Mouse (Mus musculus): ENCODE measurements around the gene Amh. TPM values are rescaled to one million over a fixed set of nuclear protein-coding genes. Genes with fewer than 3 reads are reported as not detected.

Gene Amh
- polyA plus RNA-seq, 1 experiment from 2014 or later, result 0.47 TPM

GRCm38 (mm10) chr10:80794750-80795149, 10.3 kb upstream of the Amh start:
- ChIA-PET CTCF (no interaction called here), POLR2A (interaction anchor here (1.0 to 1.4 kb wide), 2 partner anchors 9 to 40 kb away, joined by 3 to 10 read pairs; partner anchors contain the start of gene Dot1l)
- DNase-seq (ENCODE audit: low read depth, low spot score), result no peak
- in situ Hi-C loops (cut with MboI; ENCODE audit: low pct_unique_long_range_greater_than_20kb), result loop anchor here (5.0 kb wide), 1 partner anchor 47 kb away; no protein-coding TSS in a partner anchor
- no peaks in the 10 kb centered on the region for H3K27me3 ChIP-seq
- no peak for ATAC-seq
- TF ChIP-seq CTCF (IDR thresholded peaks at IDR 0.05), result no peak

GRCm38 (mm10) chr10:80796307-80796848, 8.7 kb upstream of the Amh start:
- TF ChIP-seq CTCF (IDR thresholded peaks at IDR 0.05), result no peak
- DNase-seq (ENCODE audit: low read depth, low spot score) (no peak), ATAC-seq (no peak)
- POLR2A ChIA-PET, result no interaction called here
- CTCF ChIA-PET, result no interaction called here
- in situ Hi-C loops (cut with MboI; ENCODE audit: low pct_unique_long_range_greater_than_20kb), result loop anchor here (5.0 kb wide), 1 partner anchor 49 kb away; no protein-coding TSS in a partner anchor
- H3K27me3 ChIP-seq, result no peaks in the 10 kb centered on the region

GRCm38 (mm10) chr10:80797186-80798149, 7.6 kb upstream of the Amh start:
- in situ Hi-C loops (cut with MboI; ENCODE audit: low pct_unique_long_range_greater_than_20kb), result loop anchor here (5.0 kb wide), 1 partner anchor 50 kb away; no protein-coding TSS in a partner anchor
- peak; percentile 42 for ATAC-seq
- TF ChIP-seq CTCF (IDR thresholded peaks at IDR 0.05), result no peak
- ChIA-PET CTCF (no interaction called here), POLR2A (interaction anchor here (1.0 kb wide), 1 partner anchor 39 kb away, joined by 3 read pairs; no protein-coding TSS in a partner anchor)
- H3K27me3 ChIP-seq, result no peaks in the 10 kb centered on the region
- no peak for DNase-seq (ENCODE audit: low read depth, low spot score)

- POLR2A ChIA-PET, result interaction anchor here (0.6 to 1.0 kb wide), 2 partner anchors 40 to 46 kb away, joined by 3 read pairs; no protein-coding TSS in a partner anchor
- CTCF ChIA-PET, result no interaction called here
- in situ Hi-C loops (cut with MboI; ENCODE audit: low pct_unique_long_range_greater_than_20kb), result loop anchor here (5.0 kb wide), 1 partner anchor 51 kb away; no protein-coding TSS in a partner anchor
- DNase-seq (ENCODE audit: low read depth, low spot score) (peak; percentile 87), ATAC-seq (peak; percentile 64)
- TF ChIP-seq CTCF (IDR thresholded peaks at IDR 0.05), result no peak
- no peaks in the 10 kb centered on the region for H3K27me3 ChIP-seq
These were observed 6.7 kb upstream of the Amh start, which contains the start of the genes Sf3a2 and Plekhj1 for GRCm38 (mm10) chr10:80798150-80799006. Sf3a2 (plus strand) TSS chr10:80798198. Plekhj1 (minus strand) TSS chr10:80798626.

GRCm38 (mm10) chr10:80799070-80799566, 5.9 kb upstream of the Amh start:
- DNase-seq (ENCODE audit: low read depth, low spot score), result no peak
- ChIA-PET POLR2A (interaction anchor here (0.6 kb wide), 1 partner anchor 47 kb away, joined by 3 read pairs; no protein-coding TSS in a partner anchor), CTCF (no interaction called here)
- ATAC-seq, result no peak
- TF ChIP-seq CTCF (IDR thresholded peaks at IDR 0.05), result no peak
- in situ Hi-C loops (cut with MboI; ENCODE audit: low pct_unique_long_range_greater_than_20kb), result loop anchor here (5.0 kb wide), 1 partner anchor 52 kb away; no protein-coding TSS in a partner anchor
- H3K27me3 ChIP-seq, result no peaks in the 10 kb centered on the region

- POLR2A ChIA-PET, result no interaction called here
- CTCF ChIA-PET, result no interaction called here
- TF ChIP-seq CTCF (IDR thresholded peaks at IDR 0.05), result no peak
- ATAC-seq (no peak), DNase-seq (ENCODE audit: low read depth, low spot score) (no peak)
- in situ Hi-C loops (cut with MboI; ENCODE audit: low pct_unique_long_range_greater_than_20kb), result no loop called here
- H3K27me3 ChIP-seq, result no peaks in the 10 kb centered on the region
These were observed 2.7 kb upstream of the Amh start for GRCm38 (mm10) chr10:80802204-80802912.

- no peak for DNase-seq (ENCODE audit: low read depth, low spot score)
- in situ Hi-C loops (cut with MboI; ENCODE audit: low pct_unique_long_range_greater_than_20kb), result no loop called here
- no peak for TF ChIP-seq CTCF (IDR thresholded peaks at IDR 0.05)
- POLR2A ChIA-PET, result no interaction called here
- no peaks in the 10 kb centered on the region for H3K27me3 ChIP-seq
- CTCF ChIA-PET, result no interaction called here
- ATAC-seq, result no peak
These were observed 2.0 kb upstream of the Amh start for GRCm38 (mm10) chr10:80802996-80803395.

- ATAC-seq (no peak), DNase-seq (ENCODE audit: low read depth, low spot score) (no peak)
- CTCF ChIA-PET, result interaction anchor here (2.1 kb wide), 1 partner anchor 13 kb away, joined by 8 read pairs; no protein-coding TSS in a partner anchor
- POLR2A ChIA-PET, result no interaction called here
- no peak for TF ChIP-seq CTCF (IDR thresholded peaks at IDR 0.05)
- no peaks in the 10 kb centered on the region for H3K27me3 ChIP-seq
- in situ Hi-C loops (cut with MboI; ENCODE audit: low pct_unique_long_range_greater_than_20kb), result no loop called here
These were observed 703 bp upstream of the Amh start for GRCm38 (mm10) chr10:80804340-80804739.

GRCm38 (mm10) chr10:80805322-80805721, 279 bp downstream of the Amh start:
- no peak for DNase-seq (ENCODE audit: low read depth, low spot score)
- CTCF ChIA-PET, result interaction anchor here (0.6 to 2.1 kb wide), 6 partner anchors 12 to 86 kb away, joined by 3 to 8 read pairs (median 3); no protein-coding TSS in a partner anchor
- TF ChIP-seq CTCF (IDR thresholded peaks at IDR 0.05), result no peak
- no peak for ATAC-seq
- H3K27me3 ChIP-seq, result no peaks in the 10 kb centered on the region
- POLR2A ChIA-PET, result no interaction called here
- in situ Hi-C loops (cut with MboI; ENCODE audit: low pct_unique_long_range_greater_than_20kb), result no loop called here
